Mouse (Mus musculus) brain, embryonic 14.5 days (tissue): ENCODE measurements around the gene 1700021F05Rik. TPM values are rescaled to one million over a fixed set of nuclear protein-coding genes. Genes with fewer than 3 reads are reported as not detected.

Experiments
- DNase-seq: peaks from one replicate; pipeline ENCODE4 v3.0.0-alpha.2; 2011; ENCODE audit warnings: low read depth
- CTCF ChIP-seq: fragments of 200-500 bp; IDR thresholded peaks from 2 replicates; pipeline ENCODE4 v1.5.1; 2012; ENCODE audit warnings: inconsistent platforms, mild to moderate bottlenecking, moderate library complexity, borderline replicate concordance; ENCODE audit not compliant: insufficient read depth, insufficient read length; ENCODE audit errors: extremely low read depth
- POLR2A ChIP-seq: fragments of 200-500 bp; IDR thresholded peaks from 2 replicates; pipeline ENCODE4 v1.6.1; 2012; ENCODE audit warnings: mild to moderate bottlenecking, inconsistent platforms, borderline replicate concordance; ENCODE audit not compliant: poor library complexity, insufficient read depth, insufficient read length, severe bottlenecking; ENCODE audit errors: extremely low read depth
- polyA plus RNA-seq: library from polyadenylated mRNA; depleted of rRNA; stranded (reverse); fragments of >200 nt; gene quantifications from 2 replicates; pipeline ENCODE4 v1.2.3, GENCODE M21; 2012

Gene 1700021F05Rik
- polyA plus RNA-seq, 1 experiment: 26.4 TPM

DNA sequence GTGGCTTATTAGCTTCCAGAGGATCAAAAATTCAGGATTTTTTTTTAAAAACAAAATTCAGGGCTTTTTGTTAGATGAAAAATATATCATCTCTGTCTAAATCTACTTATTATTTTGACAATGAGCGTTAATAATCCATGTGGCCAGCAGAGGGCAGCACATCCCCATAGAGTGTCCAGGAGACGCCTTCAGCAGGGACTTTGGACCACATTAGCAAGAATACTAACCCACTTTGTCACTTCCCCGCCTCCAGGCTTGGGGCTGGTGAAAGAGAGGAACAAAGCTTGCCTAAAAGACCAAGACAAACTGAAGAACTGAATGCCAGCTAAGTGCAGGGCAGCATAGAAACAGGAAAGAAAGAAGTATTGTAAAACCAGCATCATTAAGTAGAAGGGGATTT lies 34.2 kb upstream of the 1700021F05Rik start:
- peak; percentile 82; the same call in 1 of the 2 replicates for TF ChIP-seq CTCF
- no peak for TF ChIP-seq POLR2A
- DNase-seq: peak; percentile 92

DNA sequence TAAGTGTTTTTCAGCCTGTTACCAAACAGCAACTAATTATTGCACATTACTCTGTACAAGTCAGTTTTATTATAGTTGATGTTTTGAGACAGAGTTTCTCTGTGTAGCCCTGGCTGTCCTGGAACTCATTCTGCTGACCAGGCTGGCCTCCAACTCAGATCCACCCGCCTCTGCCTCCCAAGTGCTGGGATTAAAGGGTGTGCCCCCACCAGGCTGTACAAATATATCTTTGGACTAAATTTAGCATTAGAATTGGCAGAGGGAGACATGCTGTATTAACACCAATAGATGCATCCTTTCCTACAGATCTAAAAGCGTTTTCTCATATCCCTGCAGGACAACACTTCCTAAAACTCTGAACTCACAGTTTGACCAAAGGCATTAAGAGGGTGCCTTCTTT lies 33.6 kb upstream of the 1700021F05Rik start:
- DNase-seq: no peak
- TF ChIP-seq CTCF (no peak), POLR2A (no peak)

DNA sequence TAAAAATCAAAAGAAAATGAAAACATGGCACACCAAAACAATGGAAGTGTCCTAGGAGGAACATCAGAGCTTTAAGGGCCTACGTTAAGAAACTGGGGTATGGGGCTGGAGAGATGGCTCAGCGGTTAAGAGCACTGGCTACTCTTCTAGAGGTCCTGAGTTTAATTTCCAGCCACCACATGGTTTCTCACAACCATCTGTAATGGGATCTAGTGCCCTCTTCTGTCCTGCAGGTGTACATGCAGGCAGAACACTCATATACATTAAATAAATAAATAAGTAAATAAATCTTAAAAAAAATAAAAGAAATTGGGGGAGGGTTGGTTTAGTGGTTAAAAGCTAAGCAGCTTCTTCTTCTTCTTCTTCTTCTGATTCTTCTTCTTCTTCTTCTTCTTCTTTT lies 20.5 kb upstream of the 1700021F05Rik start:
- no peak for DNase-seq
- TF ChIP-seq POLR2A: no peak
- TF ChIP-seq CTCF: no peak

DNA sequence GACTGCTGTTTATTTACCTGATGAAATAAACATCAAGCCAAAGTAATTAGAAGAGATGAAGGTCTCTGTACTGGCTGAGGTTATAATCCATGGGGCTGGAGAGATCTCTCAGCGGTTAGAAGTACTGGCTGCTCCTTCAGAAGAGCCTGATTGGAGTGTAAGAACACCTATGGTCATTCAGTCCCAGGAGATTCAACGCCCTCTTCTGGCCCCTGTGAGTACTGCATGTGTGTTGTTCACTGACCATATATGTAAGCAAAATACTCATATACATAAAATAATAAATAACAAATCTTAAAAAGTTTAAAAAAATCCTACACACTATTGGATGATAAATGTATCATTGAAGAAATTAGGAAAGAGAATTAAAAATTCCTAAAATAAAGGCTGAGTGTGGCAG lies 20.0 kb upstream of the 1700021F05Rik start:
- no peak for DNase-seq

DNA sequence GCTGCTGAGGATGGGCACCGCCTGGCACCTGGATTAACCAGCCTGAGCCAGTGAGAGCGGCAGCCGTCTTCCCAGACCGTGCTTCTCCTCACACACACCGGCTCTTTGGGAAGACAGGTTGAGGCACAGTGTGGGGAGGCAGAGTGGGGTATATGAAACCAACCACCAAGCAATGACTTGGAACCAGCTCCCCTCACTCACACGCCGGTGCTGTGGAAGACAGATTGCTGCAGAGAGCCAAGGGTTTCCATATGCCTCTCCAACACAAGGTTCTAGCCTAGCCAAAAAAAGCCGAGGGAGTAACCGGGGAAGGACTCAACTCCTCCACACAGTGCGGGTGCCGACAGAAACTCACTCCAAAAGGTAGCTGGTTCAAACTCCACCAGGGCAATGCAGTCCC lies 18.5 kb upstream of the 1700021F05Rik start:
- no peak for TF ChIP-seq CTCF
- peak; percentile 39 for DNase-seq

More for the DNA sequence above, 20.0 kb upstream of the 1700021F05Rik start:
- TF ChIP-seq POLR2A (no peak), CTCF (no peak; the same call in 1 of the 2 replicates)

DNA sequence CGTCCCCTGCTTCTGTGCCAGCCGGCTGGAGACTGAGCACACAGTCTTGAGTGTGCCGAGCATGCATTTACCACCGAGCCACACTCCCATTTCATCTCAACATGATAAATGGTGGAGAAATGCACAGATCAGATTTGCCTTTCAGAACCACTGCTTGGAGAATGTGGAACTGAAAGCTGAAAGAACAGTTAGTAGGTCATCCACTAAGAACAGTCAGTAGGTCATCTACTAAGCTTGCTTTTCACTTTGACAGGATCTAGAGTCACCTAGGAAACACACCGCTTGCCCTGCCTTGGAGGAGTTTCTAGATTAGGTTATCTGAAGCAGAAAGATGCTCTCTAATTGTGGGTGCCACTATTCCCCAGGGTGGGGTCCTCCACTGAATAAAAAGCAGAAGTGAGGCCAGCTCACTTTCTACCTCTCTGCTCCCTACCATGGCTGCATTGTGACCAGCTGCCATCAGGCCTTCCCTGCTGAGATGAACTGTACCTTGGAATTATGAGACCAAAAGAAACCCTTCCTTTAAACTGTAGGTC lies 16.9 kb upstream of the 1700021F05Rik start:
- TF ChIP-seq POLR2A (no peak), CTCF (no peak)
- no peak for DNase-seq

DNA sequence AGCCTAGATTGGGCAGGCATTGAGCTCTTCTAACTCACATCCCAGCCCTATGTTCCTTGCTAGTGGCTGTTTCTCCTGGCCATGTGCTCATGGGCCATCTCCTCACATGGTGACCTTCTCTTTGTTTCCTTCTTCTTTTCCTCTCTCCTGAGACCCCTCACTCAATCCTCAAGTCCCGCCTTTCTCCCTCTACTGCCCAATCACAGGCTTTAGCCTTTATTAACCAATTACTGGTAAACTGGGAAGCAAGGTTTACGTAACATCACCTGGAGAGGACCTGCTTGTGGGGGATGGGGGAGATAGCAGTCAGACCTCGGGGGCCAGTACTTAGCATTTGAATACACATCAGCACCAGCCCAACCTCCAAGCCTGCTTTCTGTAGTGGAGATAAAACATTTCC lies 10.6 kb upstream of the 1700021F05Rik start:
- peak; percentile 27 for DNase-seq
- TF ChIP-seq CTCF (no peak), POLR2A (no peak)

DNA sequence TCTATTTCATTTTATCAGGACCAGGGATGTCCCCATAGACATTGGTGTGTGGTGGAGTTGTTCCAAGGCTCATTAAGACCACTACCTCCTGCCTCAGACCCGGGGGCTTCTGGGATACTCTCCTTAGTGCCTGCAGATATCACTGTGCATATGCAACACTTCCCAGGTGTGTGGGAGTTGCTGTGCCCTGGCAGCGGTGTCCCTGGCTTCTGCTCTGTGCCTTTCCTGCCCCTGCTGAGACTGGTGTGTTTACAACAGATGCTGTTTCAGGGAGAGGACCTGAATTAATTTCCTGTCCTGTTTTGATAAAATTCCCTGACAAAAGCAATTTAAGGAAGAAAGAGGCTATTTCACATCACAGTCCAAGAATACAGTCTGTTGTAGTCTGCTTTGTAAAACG lies 10.1 kb upstream of the 1700021F05Rik start:
- DNase-seq: no peak
- TF ChIP-seq CTCF: no peak
- TF ChIP-seq POLR2A: no peak

DNA sequence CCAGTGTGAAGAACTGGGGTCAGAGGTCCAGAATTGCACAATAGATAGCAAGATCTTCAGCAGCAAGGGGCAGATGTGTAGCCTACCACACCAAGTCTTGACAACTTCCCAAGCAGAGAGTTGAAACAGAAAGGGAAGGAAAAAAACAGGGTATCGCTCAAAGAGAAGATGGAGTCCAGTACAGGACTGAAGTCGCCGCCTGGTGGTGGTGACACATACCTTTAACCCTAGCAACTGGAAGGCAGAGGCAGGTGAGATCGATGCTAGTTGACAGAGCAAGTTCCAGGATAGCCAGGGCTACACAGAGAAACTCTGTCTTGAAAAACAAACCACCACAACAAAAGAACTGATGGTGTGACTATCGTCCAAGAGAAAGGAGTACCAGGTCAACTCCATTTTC lies 8.6 kb upstream of the 1700021F05Rik start:
- no peak for DNase-seq
- peak; percentile 16; the same call in 1 of the 2 replicates for TF ChIP-seq CTCF
- TF ChIP-seq POLR2A: no peak

DNA sequence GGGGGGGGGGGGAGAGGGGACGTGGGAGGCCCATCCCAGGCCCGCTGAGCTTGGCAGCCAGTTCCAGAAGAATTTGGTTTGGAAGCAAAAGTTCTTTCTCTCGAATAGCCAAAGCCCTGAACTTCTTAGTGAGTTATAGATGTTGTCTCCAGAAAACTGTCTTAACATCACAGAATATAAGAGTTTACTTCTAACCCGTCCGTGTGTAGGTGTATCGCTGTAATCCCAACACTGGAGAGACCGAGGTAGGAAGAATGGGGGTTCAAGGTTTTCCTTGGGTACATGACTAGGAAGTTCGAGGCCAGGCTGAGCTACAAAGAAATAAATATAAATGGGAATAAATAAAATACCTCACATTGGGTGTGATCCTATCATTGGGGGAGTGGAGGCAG lies 355 bp upstream of the 1700021F05Rik start:
- no peak for TF ChIP-seq POLR2A
- no peak for TF ChIP-seq CTCF

DNA sequence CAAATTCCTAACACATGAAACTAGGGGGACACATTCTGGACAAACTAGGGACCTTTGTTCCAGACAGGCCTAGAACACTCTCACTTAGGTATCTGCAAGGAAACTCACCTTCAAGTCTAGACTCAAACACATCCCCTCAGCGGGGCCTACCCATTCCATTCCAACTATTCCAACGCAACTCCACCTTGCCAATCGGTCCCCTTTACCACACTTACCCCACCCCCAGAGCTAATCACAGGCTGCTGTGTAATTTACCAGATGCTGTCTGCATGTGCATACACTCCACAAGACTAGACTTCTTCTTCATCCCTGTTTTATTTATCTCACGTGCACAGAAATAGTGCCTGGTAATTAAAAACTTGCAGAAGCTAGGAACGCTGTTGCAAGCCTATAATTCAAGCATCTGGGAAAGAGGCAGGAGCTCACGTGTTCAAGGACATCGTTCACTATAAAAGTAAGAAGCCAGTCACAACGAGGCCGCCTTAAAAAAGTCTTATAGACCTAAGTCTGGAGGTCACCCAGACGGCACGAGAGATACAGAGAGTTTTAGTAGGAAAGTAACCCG lies 966 bp downstream of the 1700021F05Rik start:
- no peak for DNase-seq
- TF ChIP-seq CTCF: no peak
- no peak for TF ChIP-seq POLR2A

More for the DNA sequence above, 355 bp upstream of the 1700021F05Rik start:
- no peak for DNase-seq

DNA sequence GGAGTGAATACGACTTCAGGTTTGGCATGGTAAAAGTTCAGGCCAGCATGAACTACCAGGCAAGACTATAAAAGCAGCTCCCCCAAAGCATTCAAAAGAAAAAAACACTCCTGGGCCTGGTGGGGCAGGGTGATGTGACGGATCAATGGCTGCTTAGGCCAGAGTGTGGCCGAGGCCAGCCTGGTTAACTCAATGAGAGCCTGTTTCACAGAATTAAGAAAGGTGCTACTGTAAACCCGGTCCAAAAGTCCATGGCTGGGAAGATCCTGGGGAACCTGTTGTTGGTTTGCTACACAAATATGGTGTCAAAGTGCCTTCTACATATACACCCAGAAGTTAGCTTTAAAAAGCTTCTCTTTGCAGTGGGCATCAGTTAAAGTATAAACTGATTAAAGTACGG lies 2.0 kb downstream of the 1700021F05Rik start:
- no peak for TF ChIP-seq POLR2A
- TF ChIP-seq CTCF: no peak
- no peak for DNase-seq

DNA sequence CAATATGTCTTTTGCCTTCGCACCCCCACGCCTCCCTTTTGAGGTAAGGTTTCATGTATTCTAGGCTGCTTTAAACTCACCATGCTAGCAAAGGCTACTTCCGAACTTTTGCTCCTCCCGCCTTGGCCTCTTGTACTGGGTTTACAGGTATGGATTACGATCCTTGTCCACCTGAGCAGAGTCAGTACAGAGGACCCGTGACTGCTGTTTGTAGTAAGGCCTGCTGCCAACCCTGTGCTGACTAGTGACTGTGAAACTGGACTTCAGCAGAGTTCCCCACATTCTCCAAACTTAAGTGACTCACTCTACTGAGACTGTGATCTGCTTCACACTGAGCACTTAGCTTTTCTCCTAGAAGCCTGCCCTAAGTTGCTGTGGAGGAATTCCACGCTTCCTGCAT lies 3.1 kb downstream of the 1700021F05Rik start:
- no peak for DNase-seq
- no peak for TF ChIP-seq POLR2A

DNA sequence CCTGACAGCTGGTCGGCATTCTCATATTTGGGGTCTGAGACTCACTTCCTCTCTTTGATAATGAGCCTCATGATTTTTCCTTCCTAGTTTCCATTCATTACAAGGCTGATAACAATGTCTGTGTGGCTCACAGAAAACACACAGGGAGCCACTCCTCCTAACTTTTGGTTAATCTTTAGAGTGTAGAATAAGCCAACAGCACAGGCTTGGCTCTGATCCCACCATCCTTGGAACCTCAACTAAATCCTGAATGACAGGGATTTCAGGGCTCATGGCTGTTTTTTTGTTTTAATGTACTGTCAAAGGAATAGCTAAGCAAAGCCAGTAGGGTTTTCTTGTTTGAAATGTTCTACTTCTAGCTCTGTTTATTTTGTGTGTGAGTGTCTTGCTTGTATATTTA lies 6.4 kb downstream of the 1700021F05Rik start:
- DNase-seq: peak; percentile 41
- TF ChIP-seq CTCF (no peak), POLR2A (no peak)
